Mouse (Mus musculus): ENCODE measurements at regions not wholly inside any gene's neighbourhood (a gene's known extent, or its start where the extent isn't known, plus 50 kb on each side); places are given as distances from the start of the nearest gene placed in this dataset.

GRCm38 (mm10) chr16:18686916-18687315 is 57.2 kb upstream of the Sept5 start:
- TF ChIP-seq GATA1 (IDR thresholded peaks at IDR 0.05; ENCODE audit: borderline replicate concordance, low read length), result no peak
- no peak for TF ChIP-seq FLI1 (IDR thresholded peaks at IDR 0.05; ENCODE audit: low read length)

Measured in megakaryocyte, embryonic 14.5 days (primary cell).